Mouse (Mus musculus): ENCODE measurements at regions not wholly inside any gene's neighbourhood (a gene's known extent, or its start where the extent isn't known, plus 50 kb on each side); places are given as distances from the start of the nearest gene placed in this dataset.
A peak's percentile ranks its signal among the peaks of the same experiment; 100 is the strongest.

DNA sequence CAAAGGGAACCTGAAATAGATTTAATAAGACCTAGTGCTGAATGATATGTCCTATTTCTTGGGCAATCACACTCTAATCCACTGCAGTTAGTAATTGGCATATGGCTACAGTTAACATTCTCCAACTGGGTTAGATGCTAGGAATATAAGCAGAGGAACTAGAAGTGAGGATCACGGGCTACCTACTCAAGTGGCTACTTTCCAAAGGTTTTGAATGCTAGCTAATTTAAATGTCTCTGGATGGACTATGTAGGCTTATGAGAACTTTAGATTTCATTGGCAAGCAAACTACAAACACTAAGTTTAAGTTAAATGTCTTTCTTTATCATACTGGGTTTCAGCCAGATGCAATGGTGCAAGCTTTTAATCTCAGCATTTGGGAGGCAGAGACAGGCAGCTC is 166.6 kb downstream of the Ifng start:
- H3K9me3 ChIP-seq (ENCODE audit: control insufficient read depth, insufficient read depth, low read depth, low read length), result no peaks in the 10 kb centered on the region
- no peak for DNase-seq (ENCODE audit: low read depth, low spot score)
- no peaks in the 10 kb centered on the region for H3K4me1 ChIP-seq (ENCODE audit: control insufficient read depth in 2 of 2, insufficient read depth in 2 of 2, low read length in 2 of 2, poor library complexity in 1 of 2)
- no peaks in the 10 kb centered on the region for H3K36me3 ChIP-seq (ENCODE audit: control insufficient read depth, insufficient read depth, low read length, poor library complexity, severe bottlenecking)
- H3K4me3 ChIP-seq (ENCODE audit: insufficient read depth in 1 of 2, low read depth in 1 of 2, low read length in 2 of 2, poor library complexity in 1 of 2, severe bottlenecking in 1 of 2), result no peak overlapping the region
- no peak overlapping the region for H3K9ac ChIP-seq (ENCODE audit: insufficient read depth, low read depth, low read length, poor library complexity, severe bottlenecking)
- no peak overlapping the region for H3K27ac ChIP-seq (ENCODE audit: insufficient read depth, low read depth, low read length, poor library complexity, severe bottlenecking)
- TF ChIP-seq HCFC1 (IDR thresholded peaks at IDR 0.05; ENCODE audit: borderline replicate concordance, insufficient read depth, low read length), result no peak
- no peak for TF ChIP-seq ZNF384 (IDR thresholded peaks at IDR 0.05; ENCODE audit: low read depth, low read length)
- in situ Hi-C loops (cut with MboI; ENCODE audit: low sequenced_read_pairs in 2 of 2, unreplicated experiment in 2 of 2), result no loop called here

DNA sequence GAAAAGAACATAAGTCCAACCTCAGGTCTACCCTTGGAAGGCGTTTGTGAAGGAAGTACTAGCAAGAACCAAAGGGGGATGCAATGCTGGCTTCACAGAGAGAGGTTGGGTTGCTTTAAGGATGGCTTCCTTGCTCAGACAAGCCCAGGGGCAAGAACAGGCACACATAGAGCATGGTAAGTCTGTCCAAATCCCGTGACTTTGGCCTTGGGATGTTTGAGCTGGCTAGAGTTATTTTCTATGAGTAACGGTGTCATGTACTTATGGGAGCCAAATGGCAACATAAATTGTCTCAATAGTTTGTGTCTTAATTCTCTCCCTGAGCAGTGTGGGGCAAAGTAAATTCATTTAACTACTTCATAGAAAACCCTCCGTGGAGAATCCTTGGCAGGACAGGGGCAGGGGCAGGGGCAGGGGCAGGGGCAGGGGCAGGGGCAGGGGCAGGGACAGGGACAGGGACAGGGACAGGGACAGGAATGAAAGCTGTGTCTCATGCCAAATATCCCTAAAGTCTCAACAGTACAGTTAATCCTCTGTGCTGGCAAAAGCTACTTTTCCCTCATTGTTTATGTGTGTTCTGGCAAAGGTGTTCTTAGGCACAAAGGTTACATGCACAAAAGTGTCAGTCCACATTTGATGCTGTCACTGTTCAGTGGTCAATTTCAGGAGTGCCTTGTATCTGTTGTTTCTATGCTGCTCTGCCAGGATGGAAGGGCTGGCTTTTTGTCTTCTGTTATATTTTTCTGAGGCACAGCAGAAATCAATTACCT is 167.7 kb downstream of the Ifng start:
- no peak for DNase-seq (ENCODE audit: low read depth, low spot score)
- H3K27ac ChIP-seq (ENCODE audit: insufficient read depth, low read depth, low read length, poor library complexity, severe bottlenecking), result no peak overlapping the region
- no peak for TF ChIP-seq CHD2 (IDR thresholded peaks at IDR 0.05; ENCODE audit: low read depth, low read length)
- H3K4me1 ChIP-seq (ENCODE audit: control insufficient read depth in 2 of 2, insufficient read depth in 2 of 2, low read length in 2 of 2, poor library complexity in 1 of 2), result no peaks in the 10 kb centered on the region
- no peaks in the 10 kb centered on the region for H3K9me3 ChIP-seq (ENCODE audit: control insufficient read depth, insufficient read depth, low read depth, low read length)
- H3K4me3 ChIP-seq (ENCODE audit: insufficient read depth in 1 of 2, low read depth in 1 of 2, low read length in 2 of 2, poor library complexity in 1 of 2, severe bottlenecking in 1 of 2), result no peak overlapping the region
- no peaks in the 10 kb centered on the region for H3K36me3 ChIP-seq (ENCODE audit: control insufficient read depth, insufficient read depth, low read length, poor library complexity, severe bottlenecking)
- in situ Hi-C loops (cut with MboI; ENCODE audit: low sequenced_read_pairs in 2 of 2, unreplicated experiment in 2 of 2), result no loop called here
- H3K9ac ChIP-seq (ENCODE audit: insufficient read depth, low read depth, low read length, poor library complexity, severe bottlenecking), result no peak overlapping the region

DNA sequence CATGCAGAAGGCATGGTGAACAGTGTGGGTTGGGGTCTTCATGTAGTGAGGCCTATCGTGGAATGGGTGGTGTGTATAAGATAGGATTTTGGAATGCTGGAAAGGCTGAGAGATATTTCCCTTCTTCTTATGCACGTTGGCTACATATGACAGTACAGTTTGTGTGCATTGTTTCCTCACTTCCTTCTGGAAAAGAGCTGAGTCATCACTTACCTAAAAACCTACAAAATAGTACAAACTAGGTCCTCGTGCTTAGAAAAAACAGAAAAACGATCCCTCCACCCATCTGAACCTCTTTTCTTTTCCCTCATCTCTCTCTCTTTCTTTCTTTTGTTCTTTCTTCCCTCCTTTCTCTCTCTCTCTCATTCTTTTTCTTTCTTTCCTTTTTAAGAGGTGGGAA is 168.3 kb downstream of the Ifng start:
- H3K4me1 ChIP-seq (ENCODE audit: control insufficient read depth in 2 of 2, insufficient read depth in 2 of 2, low read length in 2 of 2, poor library complexity in 1 of 2), result no peaks in the 10 kb centered on the region
- TF ChIP-seq MAFK (IDR thresholded peaks at IDR 0.05; ENCODE audit: insufficient read depth, low read depth, low read length) (peak; percentile 89), ZNF384 (IDR thresholded peaks at IDR 0.05; ENCODE audit: low read depth, low read length) (no peak)
- H3K9me3 ChIP-seq (ENCODE audit: control insufficient read depth, insufficient read depth, low read depth, low read length), result no peaks in the 10 kb centered on the region
- no peak for DNase-seq (ENCODE audit: low read depth, low spot score)
- no peaks in the 10 kb centered on the region for H3K36me3 ChIP-seq (ENCODE audit: control insufficient read depth, insufficient read depth, low read length, poor library complexity, severe bottlenecking)
- H3K9ac ChIP-seq (ENCODE audit: insufficient read depth, low read depth, low read length, poor library complexity, severe bottlenecking), result no peak overlapping the region
- no peak overlapping the region for H3K4me3 ChIP-seq (ENCODE audit: insufficient read depth in 1 of 2, low read depth in 1 of 2, low read length in 2 of 2, poor library complexity in 1 of 2, severe bottlenecking in 1 of 2)
- H3K27ac ChIP-seq (ENCODE audit: insufficient read depth, low read depth, low read length, poor library complexity, severe bottlenecking), result no peak overlapping the region
- in situ Hi-C loops (cut with MboI; ENCODE audit: low sequenced_read_pairs in 2 of 2, unreplicated experiment in 2 of 2), result no loop called here

DNA sequence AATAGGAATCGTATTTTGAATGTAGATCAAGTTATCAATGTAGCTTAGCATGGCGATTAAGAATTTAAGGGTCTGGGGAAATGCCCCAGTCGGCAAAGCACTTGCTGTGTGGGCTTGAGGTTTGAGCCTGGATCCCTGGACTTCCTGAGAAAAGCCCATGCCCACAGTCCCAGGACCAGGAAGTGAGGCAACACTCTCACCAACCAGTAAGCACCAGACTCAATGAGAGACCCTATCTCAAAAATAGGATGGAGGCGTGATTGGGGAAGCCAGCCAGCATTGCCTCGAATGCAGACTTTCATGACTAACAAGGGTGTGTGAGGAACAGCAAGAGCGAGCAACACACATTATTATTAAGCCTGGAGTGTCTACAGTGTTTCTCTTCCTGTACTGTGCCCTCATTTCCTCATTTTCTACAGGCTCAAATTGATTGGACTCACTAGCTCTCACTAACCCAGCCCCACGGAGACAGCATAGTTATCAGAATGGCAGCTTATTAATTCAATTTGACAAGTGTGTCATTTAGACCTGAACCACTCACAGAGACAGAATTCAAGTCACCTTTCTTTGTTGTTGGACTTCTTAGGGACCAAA is 170.1 kb downstream of the Ifng start:
- Histone ChIP-seq H3K4me1 (ENCODE audit: control insufficient read depth in 2 of 2, insufficient read depth in 2 of 2, low read length in 2 of 2, poor library complexity in 1 of 2) (no peaks in the 10 kb centered on the region), H3K27ac (ENCODE audit: insufficient read depth, low read depth, low read length, poor library complexity, severe bottlenecking) (no peak overlapping the region), H3K9ac (ENCODE audit: insufficient read depth, low read depth, low read length, poor library complexity, severe bottlenecking) (no peak overlapping the region), H3K9me3 (ENCODE audit: control insufficient read depth, insufficient read depth, low read depth, low read length) (no peaks in the 10 kb centered on the region), H3K4me3 (ENCODE audit: insufficient read depth in 1 of 2, low read depth in 1 of 2, low read length in 2 of 2, poor library complexity in 1 of 2, severe bottlenecking in 1 of 2) (no peak overlapping the region), H3K36me3 (ENCODE audit: control insufficient read depth, insufficient read depth, low read length, poor library complexity, severe bottlenecking) (no peaks in the 10 kb centered on the region)
- in situ Hi-C loops (cut with MboI; ENCODE audit: low sequenced_read_pairs in 2 of 2, unreplicated experiment in 2 of 2), result no loop called here
- no peak for DNase-seq (ENCODE audit: low read depth, low spot score)
- no peak for TF ChIP-seq ZC3H11A (IDR thresholded peaks at IDR 0.05; ENCODE audit: borderline replicate concordance, low read depth, low read length)
- TF ChIP-seq MAFK (IDR thresholded peaks at IDR 0.05; ENCODE audit: insufficient read depth, low read depth, low read length), result no peak
- no peak for TF ChIP-seq ZNF384 (IDR thresholded peaks at IDR 0.05; ENCODE audit: low read depth, low read length)
- no peak for TF ChIP-seq HCFC1 (IDR thresholded peaks at IDR 0.05; ENCODE audit: borderline replicate concordance, insufficient read depth, low read length)
- TF ChIP-seq CHD2 (IDR thresholded peaks at IDR 0.05; ENCODE audit: low read depth, low read length), result no peak

DNA sequence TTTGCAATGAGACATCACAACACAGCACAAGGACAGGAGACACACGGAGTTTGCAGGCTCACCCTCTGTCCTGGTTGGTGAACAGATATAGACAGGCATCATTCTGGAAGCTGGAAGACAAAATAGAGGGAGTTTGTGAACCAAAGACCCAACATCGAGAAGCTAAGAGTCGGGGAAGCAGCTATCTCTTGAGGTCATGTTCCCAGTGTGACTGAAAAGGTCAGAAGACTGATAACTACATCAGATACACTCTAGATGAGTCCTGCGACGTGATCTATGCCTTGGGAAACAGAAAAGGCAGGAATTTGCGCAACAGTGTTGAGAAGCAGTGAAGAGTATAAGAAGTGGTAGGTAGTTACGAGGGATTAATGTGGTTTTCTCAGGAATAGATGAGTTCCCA is 171.2 kb downstream of the Ifng start:
- no peak for DNase-seq (ENCODE audit: low read depth, low spot score)
- TF ChIP-seq ZNF384 (IDR thresholded peaks at IDR 0.05; ENCODE audit: low read depth, low read length) (no peak), CHD2 (IDR thresholded peaks at IDR 0.05; ENCODE audit: low read depth, low read length) (no peak), HCFC1 (IDR thresholded peaks at IDR 0.05; ENCODE audit: borderline replicate concordance, insufficient read depth, low read length) (no peak), ZC3H11A (IDR thresholded peaks at IDR 0.05; ENCODE audit: borderline replicate concordance, low read depth, low read length) (no peak), MAFK (IDR thresholded peaks at IDR 0.05; ENCODE audit: insufficient read depth, low read depth, low read length) (no peak)
- H3K27ac ChIP-seq (ENCODE audit: insufficient read depth, low read depth, low read length, poor library complexity, severe bottlenecking), result no peak overlapping the region
- H3K9ac ChIP-seq (ENCODE audit: insufficient read depth, low read depth, low read length, poor library complexity, severe bottlenecking), result no peak overlapping the region
- in situ Hi-C loops (cut with MboI; ENCODE audit: low sequenced_read_pairs in 2 of 2, unreplicated experiment in 2 of 2), result no loop called here
- no peaks in the 10 kb centered on the region for H3K9me3 ChIP-seq (ENCODE audit: control insufficient read depth, insufficient read depth, low read depth, low read length)
- H3K36me3 ChIP-seq (ENCODE audit: control insufficient read depth, insufficient read depth, low read length, poor library complexity, severe bottlenecking), result no peaks in the 10 kb centered on the region
- no peaks in the 10 kb centered on the region for H3K4me1 ChIP-seq (ENCODE audit: control insufficient read depth in 2 of 2, insufficient read depth in 2 of 2, low read length in 2 of 2, poor library complexity in 1 of 2)
- no peak overlapping the region for H3K4me3 ChIP-seq (ENCODE audit: insufficient read depth in 1 of 2, low read depth in 1 of 2, low read length in 2 of 2, poor library complexity in 1 of 2, severe bottlenecking in 1 of 2)

Data from ES-E14 (cell line).